Mouse (Mus musculus) frontal cortex, postnatal 10 days (tissue): ENCODE results near the gene Ccdc74a.

Source experiments
- DNase-seq, 2 experiments: peaks; one replicate each; pipeline ENCODE4 v3.0.0; 2022; ENCODE audit warnings: low spot score in 2 of 2, mixed read lengths in 1 of 2

Ccdc74a gene

GRCm38 (mm10) chr16:17641301-17641700, 5.0 kb upstream of the Ccdc74a start:
- DNase-seq, result no peak

- DNase-seq, result no peak
Observed at GRCm38 (mm10) chr16:17642311-17642710, 4.0 kb upstream of the Ccdc74a start.

GRCm38 (mm10) chr16:17643437-17643990, 2.8 kb upstream of the Ccdc74a start:
- no peak for DNase-seq

- no peak for DNase-seq
Observed at GRCm38 (mm10) chr16:17647156-17647555, 886 bp downstream of the Ccdc74a start.

GRCm38 (mm10) chr16:17647566-17648340, 1.5 kb downstream of the Ccdc74a start:
- no peak for DNase-seq

- DNase-seq, result no peak
Observed at GRCm38 (mm10) chr16:17649925-17650605, 3.8 kb downstream of the Ccdc74a start.

- no peak for DNase-seq
Observed at GRCm38 (mm10) chr16:17650711-17651110, 4.4 kb downstream of the Ccdc74a start.

- no peak for DNase-seq
Observed at GRCm38 (mm10) chr16:17652607-17653006, 6.3 kb downstream of the Ccdc74a start.

- DNase-seq, result no peak
Observed at GRCm38 (mm10) chr16:17653601-17654000, 7.3 kb downstream of the Ccdc74a start.

- no peak for DNase-seq
Observed at GRCm38 (mm10) chr16:17654188-17654795, 8.0 kb downstream of the Ccdc74a start.

GRCm38 (mm10) chr16:17656212-17656871, 10.1 kb downstream of the Ccdc74a start:
- DNase-seq, result no peak

- no peak for DNase-seq
Observed at GRCm38 (mm10) chr16:17665568-17665967, 19.3 kb downstream of the Ccdc74a start.

GRCm38 (mm10) chr16:17669886-17670285, 23.6 kb downstream of the Ccdc74a start:
- no peak for DNase-seq

- no peak for DNase-seq
Observed at GRCm38 (mm10) chr16:17694860-17695259, 48.6 kb downstream of the Ccdc74a start.
